Mouse (Mus musculus): ENCODE data around the gene Lbx2.

Gene Lbx2

GRCm38 (mm10) chr6:83071220-83071619 lies 14.9 kb upstream of the Lbx2 start:
- DNase-seq: no peak

- no peak for DNase-seq
Measured at GRCm38 (mm10) chr6:83074979-83075378, 11.2 kb upstream of the Lbx2 start.

- DNase-seq: no peak
Measured at GRCm38 (mm10) chr6:83077630-83078323, 8.4 kb upstream of the Lbx2 start, which contains the start of gene Pcgf1. TSS of gene Pcgf1 (plus strand) at chr6:83077869.

GRCm38 (mm10) chr6:83078324-83078858 lies 7.8 kb upstream of the Lbx2 start:
- peak; percentile 99 to 100 for DNase-seq

- DNase-seq: no peak
Measured at GRCm38 (mm10) chr6:83080210-83080609, 6.0 kb upstream of the Lbx2 start.

GRCm38 (mm10) chr6:83083497-83083896 lies 2.7 kb upstream of the Lbx2 start:
- DNase-seq: no peak

GRCm38 (mm10) chr6:83084477-83084876 lies 1.7 kb upstream of the Lbx2 start:
- no peak for DNase-seq

GRCm38 (mm10) chr6:83087205-83087925 lies 1.2 kb downstream of the Lbx2 start:
- no peak for DNase-seq

GRCm38 (mm10) chr6:83087926-83088260 lies 1.7 kb downstream of the Lbx2 start:
- DNase-seq: no peak

- DNase-seq: no peak
Measured at GRCm38 (mm10) chr6:83092416-83093127, 6.4 kb downstream of the Lbx2 start.

- peak; percentile 47 to 68 for DNase-seq
Measured at GRCm38 (mm10) chr6:83095968-83096367, 9.8 kb downstream of the Lbx2 start.

GRCm38 (mm10) chr6:83098411-83098810 lies 12.2 kb downstream of the Lbx2 start:
- no peak for DNase-seq

- peak; percentile 93 to 94 for DNase-seq
Measured at GRCm38 (mm10) chr6:83101316-83101687, 15.1 kb downstream of the Lbx2 start, which contains the start of the genes Ccdc142 and Gm42688. TSS of gene Ccdc142 (plus strand) at chr6:83101601. TSS of gene Gm42688 (plus strand) at chr6:83101617.

- DNase-seq: peak; percentile 81 to 84
Measured at GRCm38 (mm10) chr6:83101688-83102556, 15.8 kb downstream of the Lbx2 start.

GRCm38 (mm10) chr6:83103130-83103650 lies 17.0 kb downstream of the Lbx2 start:
- DNase-seq: no peak

- DNase-seq: no peak
Measured at GRCm38 (mm10) chr6:83104158-83104557, 18.0 kb downstream of the Lbx2 start.

- DNase-seq: peak; percentile 83
Measured at GRCm38 (mm10) chr6:83107566-83108400, 21.6 kb downstream of the Lbx2 start.

- peak; percentile 70 to 72 for DNase-seq
Measured at GRCm38 (mm10) chr6:83108762-83109668, 22.8 kb downstream of the Lbx2 start, which contains the start of gene Mrpl53. TSS of gene Mrpl53 (plus strand) at chr6:83109040.

GRCm38 (mm10) chr6:83111510-83112136 lies 25.5 kb downstream of the Lbx2 start:
- DNase-seq: no peak

All from thymus, postnatal 36 days (tissue).